Mouse (Mus musculus) induced T-regulatory cell, adult 2 months (primary cell): ENCODE results near the gene Rftn2.

Experiments used
- DNase-seq: peaks from one replicate; pipeline ENCODE4 v3.0.0-alpha.2; 2012; ENCODE audit warnings: low read depth

The Rftn2 gene

DNA sequence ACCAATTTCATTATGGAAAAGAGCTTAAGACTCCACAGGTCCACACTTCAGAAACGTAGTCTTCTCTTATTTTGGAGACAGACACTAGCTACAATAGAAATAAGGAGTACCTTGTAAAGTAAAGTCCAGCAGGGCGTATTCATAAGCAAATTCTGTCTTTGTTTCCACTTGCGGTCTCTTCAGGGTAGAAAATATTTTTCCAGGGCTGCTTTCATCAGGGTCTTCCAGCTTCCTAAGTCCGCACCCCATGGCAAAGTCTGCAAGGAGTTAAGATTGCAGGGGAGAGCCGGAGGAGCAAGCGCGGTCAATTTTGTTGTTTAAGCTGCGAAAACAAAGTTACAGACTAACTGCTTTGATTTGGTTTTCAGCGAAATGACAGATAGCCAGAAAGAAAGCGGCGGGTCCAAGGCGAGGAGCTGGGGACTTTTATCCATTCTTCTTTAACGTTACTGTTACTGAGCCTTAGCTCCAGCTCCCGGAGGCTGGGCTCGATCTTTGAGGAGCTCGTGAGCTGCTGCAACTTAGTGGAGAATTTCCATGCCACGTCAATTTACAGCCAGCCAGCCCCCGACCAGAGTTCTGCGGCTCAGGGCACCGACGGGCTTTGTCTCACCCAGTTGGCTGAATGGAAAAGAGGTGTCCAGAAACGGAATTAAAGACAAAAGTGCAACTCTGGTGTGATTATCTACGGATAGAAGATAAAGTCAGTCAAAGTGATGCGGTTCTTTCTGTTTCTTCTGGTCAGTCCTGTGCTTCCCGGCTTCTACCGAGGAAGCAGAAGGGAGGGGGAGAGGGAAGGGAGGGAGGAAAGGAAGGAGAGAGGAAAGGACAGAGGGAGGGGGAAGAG lies at the start of gene Rftn2:
Gene Rftn2 (minus strand): TSS at position 772 of the 847 bp plus-strand sequence.
- DNase-seq, result peak; percentile 23

DNA sequence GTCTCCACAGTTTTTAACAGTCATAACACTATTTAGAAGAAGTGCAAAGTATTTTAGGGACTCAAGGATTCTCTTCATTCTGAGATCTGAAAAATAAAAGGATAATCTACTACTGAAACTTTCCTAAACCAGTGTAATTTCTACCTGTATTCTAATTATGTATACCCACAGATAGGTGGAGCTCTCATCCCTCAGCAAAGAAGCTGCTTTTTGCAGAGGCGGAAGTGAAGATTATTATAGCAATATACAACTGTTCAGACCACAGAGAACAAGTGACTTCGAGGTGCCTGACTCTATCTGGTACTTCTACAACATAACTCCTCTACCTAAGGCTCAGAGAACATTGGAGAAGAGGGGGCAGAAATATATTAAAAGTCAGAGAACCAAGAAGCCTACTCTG lies 38.9 kb upstream of the Rftn2 start:
- DNase-seq, result peak; percentile 18

DNA sequence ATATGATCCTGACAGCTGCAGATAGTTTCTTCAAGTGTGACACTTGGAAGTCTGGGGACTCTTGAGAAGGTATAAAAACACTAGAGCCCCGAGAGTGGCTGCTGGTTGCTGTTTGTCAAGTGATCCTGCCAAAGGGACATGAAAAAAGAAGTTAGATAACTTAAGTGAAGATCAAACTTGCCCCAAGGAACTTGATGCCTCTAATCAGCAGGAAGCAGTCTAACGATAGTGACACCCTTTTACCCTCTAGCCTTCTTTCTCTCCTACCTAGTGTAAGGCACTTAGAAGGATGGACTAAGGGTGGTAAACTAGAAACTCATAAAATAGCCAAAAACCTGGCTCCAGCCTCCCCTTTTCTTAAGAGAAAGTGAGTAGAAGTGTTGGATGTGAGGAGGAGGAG lies 37.8 kb upstream of the Rftn2 start:
- no peak for DNase-seq

DNA sequence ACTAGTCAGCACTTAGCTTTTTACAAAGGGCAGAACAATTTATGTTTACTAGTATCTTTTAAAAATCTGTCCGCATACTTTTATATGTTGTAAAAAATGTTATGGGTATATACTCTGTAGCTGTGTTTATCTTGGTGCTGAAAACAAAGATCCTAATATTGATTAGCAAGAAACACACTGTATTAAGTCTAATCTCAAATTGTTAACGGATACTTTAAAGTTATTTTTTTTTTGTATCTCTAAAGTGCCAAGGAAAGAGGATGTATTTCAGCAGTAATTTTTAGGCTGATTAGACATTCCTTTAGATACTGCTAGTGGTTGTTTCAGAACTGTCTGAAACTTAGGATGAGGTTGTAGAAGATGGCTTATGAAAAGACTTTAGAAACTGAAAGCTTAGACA lies 19.8 kb upstream of the Rftn2 start:
- no peak for DNase-seq

DNA sequence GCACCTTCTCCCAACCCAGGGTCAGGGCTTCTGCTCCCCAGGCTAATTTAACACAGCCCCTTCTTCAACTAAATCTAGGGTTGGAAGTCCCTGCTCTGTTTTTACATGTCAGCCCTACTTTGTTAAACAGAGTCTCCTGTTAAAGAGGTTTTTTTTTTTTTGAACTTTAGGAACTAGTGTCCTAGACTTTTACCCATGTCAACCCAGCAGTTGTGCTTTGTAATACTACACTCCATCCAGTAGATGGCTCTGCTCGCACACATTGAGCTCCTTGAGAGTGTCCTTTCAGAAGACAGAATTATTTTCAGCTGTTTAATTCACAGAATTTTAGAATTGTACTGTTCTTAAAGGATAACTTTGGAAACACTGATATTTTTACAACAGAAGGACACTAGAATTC lies 12.7 kb upstream of the Rftn2 start:
- DNase-seq, result peak; percentile 89

DNA sequence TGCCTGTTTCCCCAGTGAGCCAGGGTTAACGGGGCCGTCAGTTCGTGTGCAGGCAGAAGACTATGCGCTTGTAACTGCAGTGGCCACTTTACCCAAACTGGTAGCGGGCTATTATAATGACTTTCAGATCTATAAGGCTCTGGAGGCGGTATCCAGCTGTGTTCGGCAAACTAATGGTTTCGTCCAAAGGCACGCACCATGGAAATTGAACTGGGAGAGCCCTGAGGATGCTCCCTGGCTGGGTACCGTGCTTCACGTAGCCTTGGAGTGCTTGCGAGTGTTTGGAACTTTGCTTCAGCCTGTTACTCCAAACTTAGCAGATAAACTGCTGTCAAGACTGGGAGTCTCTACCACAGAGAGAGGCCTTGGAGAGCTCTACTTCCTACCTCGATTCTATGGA lies 11.9 kb upstream of the Rftn2 start:
- peak; percentile 42 for DNase-seq

DNA sequence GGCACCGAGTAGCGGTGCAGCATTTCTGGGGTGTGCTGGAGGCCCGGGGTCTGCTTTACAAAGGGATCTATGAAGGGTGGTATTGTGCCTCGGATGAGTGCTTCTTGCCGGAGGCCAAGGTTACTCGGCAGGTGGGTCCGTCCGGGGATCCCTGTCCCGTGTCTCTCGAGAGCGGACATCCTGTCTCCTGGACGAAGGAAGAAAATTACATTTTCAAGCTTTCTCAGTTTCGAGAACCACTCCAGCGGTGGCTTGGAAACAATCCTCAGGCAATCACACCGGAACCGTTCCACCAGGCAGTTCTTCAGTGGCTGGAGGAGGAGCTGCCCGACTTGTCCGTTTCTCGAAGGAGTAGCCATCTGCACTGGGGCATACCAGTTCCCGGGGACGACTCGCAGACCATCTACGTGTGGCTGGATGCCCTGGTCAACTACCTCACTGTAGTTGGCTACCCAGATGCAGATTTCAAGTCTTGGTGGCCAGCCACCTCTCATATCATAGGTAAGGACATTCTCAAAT lies 11.1 kb upstream of the Rftn2 start:
- peak; percentile 59 for DNase-seq

DNA sequence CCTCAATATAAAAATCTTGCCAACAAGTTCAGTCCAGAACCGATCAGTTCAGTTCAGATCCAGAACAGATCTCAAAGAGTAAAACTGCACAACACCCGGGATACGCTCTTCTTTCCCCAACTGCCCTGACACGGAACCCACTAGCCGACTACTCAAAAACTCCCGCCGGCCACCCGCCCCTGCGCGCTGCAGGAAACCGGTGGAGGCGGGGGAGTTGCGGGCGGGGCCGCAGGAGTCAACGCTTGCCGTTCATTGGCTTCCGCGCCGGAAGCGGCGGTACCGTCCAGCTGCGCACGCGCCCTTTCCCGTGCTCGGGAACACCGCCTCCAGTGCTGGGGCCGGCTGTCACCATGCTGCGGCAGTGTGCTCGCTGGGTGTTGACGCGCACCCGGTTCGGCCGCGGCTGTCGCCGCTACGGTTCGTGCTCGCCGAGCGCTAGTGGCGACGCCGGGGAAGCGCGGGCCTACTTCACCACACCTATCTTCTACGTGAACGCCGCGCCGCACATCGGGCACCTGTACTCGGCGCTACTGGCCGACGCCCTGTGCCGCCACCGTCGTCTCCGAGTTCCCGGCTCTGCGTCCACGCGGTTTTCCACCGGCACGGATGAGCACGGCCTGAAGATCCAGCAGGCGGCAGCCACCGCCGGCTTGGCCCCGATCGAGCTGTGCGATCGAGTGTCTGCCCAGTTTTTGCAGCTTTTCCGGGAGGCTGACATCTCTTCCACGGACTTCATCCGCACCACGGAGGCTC lies 10.5 kb upstream of the Rftn2 start, which contains the start of gene Mars2:
Gene Mars2 (plus strand): TSS at position 288 of the 753 bp plus-strand sequence.
- peak; percentile 97 for DNase-seq

DNA sequence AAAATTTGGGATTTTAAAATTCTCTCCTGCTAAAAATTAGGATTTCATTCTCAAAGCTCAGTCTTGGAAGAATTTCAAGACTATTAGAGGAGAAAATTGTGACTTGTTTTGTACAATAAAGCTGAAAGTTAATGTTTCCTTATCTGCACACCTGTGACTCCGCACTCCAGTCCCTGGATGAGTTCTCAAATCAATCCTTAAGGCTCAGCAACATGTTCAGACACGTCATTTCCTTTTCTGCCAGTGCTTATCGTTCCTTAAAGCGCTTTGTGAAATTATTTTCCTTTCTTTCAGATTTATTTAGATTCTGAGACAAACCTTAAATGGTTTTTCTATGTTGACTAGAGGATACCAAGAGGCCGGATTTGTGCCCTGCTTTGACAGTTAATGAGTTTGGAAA lies 9.9 kb upstream of the Rftn2 start:
- no peak for DNase-seq

DNA sequence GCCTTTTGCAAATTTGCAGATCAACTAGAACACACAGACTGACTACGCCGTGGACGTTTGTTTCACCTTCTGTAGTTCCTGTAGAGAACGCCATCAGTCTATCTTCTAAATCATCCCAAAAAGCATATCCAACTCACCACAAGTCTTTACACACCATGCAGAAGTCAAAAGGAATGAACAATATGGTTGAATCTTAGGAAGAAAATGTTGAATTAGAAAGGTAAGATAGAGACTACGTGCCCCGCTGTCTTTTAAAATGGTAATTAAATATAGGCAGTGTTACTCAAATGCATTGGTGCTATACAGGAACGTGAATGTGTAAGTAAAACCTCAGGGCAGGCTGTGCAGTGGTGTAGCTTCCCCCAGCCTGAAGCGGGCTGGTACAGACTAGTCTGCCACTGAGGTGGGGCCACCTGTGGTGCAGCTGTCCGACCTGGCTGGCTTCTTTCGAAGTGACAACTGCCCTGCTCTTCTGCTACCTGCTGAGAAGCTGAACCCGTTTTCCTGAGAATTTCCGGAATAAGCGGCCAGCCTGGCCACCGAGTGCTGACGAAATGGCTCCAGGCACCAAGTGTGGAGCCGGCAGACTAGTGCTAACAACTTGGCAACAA lies 8.4 kb upstream of the Rftn2 start:
- no peak for DNase-seq

DNA sequence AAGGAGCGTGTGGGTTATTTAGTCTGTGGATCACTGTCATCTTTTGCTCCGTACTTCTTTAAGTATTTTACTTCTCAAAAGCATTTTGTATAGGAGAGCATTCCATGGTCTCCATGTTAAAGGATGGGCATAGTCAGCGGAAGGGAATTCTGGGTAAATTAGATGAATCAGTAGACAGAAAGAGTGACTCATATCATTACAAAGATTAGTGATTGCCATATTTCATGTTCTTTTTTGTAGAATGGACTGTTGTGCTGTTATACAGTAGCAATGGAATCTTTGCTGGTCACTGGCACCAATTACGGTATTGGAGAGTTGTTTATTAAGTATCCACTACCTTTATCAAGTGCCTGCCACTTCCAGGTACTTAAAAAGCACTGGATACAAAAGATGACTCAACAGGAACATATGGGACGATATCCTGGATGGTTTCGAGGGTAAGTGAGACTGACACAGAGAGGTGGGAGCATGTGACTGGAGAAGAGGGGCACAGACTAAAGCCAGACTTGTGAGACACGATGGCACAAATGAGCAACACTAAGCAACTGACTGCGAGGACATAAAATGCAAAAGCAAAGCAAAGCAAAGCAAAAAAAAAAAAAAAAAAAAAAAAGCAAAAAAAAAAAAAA lies 1.8 kb upstream of the Rftn2 start:
- DNase-seq, result no peak

DNA sequence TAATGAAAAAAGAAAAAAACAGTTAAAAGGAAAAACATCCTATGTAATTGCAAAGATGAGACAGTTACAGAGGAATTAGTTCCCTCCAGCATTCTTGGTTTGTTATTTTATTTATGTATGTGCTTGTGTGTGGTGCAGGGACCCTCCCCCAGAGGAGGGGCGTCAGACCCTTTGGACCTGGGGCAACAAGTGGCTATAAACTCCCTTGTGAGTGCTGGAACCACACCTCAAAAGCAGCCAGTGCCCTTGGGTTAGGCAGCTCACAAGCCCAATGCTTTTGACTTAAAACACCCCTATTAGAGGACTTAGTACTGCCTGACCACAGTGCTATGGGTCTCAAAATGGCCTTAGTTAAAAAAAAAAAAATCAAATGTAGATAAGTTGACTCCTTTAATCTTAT lies 794 bp upstream of the Rftn2 start:
- DNase-seq, result no peak

DNA sequence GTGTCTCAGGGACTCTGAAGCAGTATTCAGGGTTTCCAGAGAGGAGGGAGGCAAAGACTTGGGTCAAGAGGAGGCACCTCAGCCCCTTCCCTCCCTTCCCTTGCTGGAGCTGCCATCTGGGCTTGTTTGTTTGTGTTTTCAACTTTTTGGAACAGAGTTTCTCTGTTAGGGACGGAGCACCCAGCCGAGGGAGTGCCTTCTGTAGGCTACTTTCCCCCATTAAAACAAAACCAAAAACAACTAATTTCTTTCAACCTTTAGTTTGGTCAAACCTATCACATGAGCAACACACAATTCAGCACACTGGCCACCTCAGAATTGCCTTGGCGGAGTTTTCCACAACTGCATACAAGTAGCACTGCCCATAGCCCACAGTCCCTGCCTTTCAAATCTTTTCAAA lies 1.2 kb downstream of the Rftn2 start:
- DNase-seq, result no peak

DNA sequence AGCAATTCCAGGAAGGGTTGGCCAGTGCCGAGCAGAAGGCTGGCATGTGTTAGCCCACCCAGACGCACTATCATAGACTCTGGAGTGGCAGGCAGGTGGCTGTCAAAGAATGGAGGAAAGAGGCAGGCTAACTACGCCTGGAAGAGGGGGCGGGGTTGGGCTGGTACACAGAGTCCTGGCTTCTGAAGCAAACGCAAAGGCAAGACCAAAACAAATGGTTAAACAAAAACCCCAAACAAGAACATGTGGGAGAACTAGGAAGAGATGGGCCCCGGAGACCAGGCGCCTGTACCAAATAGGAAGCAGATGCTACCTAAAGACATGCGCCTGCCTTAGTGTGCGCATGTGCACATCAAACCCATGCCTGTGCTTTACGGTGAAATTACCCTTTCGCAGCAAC lies 2.5 kb downstream of the Rftn2 start:
- no peak for DNase-seq

DNA sequence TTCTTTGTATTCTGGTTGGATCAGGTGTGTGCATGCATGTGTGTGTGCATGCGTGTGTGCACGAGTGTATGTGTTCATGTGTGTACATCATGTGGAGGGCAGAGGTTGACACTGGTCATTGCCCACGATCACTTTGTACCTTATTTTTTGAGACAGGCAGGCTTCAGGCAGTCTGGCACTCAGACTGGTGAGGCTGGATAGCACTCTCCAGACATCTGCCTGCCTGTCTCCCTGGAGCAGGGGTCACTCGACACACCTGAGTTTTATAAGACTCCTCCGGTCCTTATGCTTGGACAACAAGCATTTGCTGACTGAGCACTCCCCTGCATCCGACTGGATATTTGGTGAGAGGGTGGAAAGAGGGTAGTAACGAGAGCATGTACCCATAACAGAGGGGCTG lies 3.6 kb downstream of the Rftn2 start:
- DNase-seq, result no peak

DNA sequence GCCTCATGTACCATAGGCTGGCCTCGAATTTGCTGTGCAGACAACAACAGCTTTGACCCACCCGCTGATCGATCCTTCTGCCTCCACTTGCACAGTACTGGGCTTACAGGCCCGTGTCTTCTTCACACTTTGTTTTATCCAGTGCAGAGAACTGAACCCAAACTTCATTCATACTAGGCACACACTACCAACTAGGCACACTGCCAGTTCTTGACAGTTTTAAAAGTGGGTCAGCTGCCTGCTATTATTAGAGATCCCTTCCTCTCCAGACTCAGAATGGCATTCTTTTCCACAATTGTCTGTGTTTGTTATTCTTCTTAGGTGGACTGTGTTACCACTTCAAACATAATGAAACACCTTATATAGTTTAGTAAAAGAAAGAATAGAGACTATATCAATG lies 5.2 kb downstream of the Rftn2 start:
- DNase-seq, result no peak

DNA sequence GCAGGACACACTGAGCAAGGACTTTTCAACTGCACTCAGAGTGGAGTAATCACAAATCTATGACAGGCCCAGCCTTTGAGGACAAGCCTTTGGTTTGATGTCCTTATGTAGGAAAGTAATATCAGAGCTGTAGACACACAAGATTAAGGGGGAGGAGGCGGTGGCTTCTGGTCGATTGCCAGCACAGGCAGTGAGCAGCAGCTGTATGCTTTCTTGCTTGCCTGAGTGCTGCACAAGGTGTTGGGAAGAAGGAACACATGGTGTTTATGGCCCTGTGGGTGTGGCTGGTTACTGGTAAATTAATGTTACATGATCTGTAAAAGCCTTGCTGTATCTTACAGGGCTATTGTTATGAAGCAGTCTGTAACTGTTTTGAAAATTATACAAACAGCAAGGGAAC lies 9.4 kb downstream of the Rftn2 start:
- no peak for DNase-seq

DNA sequence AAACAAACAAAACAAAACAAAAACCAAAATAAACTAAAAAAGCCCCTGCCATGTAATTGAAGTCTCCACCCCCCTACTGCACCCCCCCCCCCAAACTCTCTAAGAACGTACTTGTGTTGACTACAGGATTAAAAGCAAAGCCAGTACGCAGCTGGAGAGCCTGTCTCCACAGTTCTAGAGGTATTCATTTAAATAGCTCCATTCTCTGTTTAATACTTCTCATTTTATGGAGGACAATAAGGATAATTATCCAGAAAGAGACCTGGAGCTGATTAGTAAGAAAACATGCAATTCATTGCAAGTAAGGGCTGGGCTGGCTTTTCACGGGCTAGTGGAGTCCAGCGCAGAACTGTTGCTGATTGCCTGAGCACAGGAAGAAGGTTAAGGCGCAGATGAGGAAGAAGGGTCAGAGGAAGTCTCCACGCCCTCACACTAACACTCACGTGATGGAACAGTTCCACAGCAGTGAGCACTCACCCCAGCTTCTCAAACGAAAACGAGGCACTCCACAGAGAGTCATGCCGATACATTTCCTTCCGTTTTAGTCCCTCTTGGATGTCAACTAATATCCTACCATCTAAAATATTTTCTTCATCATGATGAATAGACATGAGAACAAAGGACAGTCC lies 11.3 kb downstream of the Rftn2 start:
- DNase-seq, result peak; percentile 79

DNA sequence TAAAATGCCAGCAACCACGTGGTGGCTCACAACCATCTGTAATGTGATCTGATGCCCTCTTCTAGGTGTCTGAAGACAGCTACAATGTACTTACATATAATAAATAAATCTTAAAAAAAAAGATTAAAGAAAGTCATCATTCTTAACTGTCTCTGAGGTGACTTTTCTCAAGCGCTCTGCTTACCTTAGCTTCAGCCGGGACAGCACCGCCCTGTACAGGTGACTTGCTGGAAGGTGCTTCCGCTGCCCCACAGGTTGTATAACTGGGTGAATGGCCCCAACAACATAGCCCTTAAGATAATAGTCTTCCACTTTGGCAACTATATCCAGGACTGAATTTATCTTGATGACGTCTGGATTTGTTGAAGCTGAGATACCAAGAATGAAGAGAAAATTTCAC lies 12.6 kb downstream of the Rftn2 start:
- DNase-seq, result no peak

DNA sequence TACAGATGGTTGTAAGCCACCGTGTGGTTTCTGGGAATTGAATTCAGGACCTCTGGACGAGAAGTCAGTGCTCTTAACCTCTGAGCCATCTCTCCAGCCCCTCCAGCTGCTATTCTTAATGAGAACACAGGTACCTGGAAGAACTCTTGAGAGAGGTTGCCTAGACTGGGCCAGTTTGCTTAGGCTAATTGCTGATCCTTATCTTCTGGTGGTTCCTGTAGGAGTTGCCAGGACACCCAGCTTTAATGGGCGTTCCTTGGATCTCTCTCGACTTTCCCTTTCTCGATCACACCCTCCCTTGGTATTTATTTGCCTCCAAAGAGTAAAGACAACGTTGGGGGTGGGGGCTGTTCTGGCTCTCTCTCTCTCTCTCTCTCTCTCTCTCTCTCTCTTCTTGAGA lies 13.1 kb downstream of the Rftn2 start:
- DNase-seq, result no peak

DNA sequence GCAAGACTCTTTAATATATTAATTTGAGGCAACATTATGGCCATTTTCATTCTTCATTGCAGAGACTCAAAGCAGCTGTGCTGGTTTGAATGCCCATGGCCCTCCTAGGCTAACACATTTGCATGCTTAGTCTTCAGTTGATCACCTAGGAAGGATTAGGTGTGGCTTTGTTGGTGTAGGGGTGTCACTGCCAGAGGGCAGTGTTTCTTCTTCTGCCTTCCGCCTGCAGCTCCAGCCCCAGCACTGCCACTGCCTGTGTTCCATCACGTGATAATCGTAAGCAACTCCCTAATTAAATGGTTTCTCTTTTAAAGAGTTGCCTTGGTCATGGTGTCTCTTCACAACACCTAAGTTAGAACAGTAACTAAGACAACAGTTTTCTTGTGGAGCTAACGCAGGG lies 13.8 kb downstream of the Rftn2 start:
- DNase-seq, result no peak

DNA sequence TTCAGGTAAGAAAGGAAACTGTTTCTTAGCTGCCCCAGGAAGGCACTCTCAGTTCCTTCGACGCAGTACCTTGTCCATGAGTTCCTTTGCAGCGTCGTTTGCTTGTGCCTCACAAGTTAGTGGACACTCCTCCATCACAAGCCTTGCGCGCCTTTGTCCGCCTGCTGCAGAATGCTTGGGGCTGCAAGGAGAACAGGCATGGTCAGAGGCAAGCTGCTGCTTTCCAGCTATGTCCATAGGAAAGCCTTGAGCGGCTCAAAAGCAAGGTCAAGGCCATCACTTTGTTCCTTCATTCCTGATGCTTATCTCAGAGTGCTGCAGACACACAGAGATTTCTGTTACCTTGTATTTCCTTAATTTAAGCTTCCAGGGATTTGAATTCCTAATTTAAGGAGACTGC lies 15.5 kb downstream of the Rftn2 start:
- no peak for DNase-seq
